Mouse (Mus musculus): ENCODE measurements at regions not wholly inside any gene's neighbourhood (a gene's known extent, or its start where the extent isn't known, plus 50 kb on each side); places are given as distances from the start of the nearest gene placed in this dataset.

GRCm38 (mm10) chr2:51016129-51016402 is 132.8 kb downstream of the Rnd3 start:
- TF ChIP-seq CTCF (IDR thresholded peaks at IDR 0.05; ENCODE audit: low read depth): no peak
- TF ChIP-seq EP300 (IDR thresholded peaks at IDR 0.05; ENCODE audit: low read depth): no peak
